16 mouse cellular contexts compared by ENCODE assay signal in genomic region chr8:3711646-3712045, GRCm38 (mm10). TPM values are rescaled to one million over a fixed set of nuclear protein-coding genes. Genes with fewer than 3 reads are reported as not detected.
DNase-seq lines count a peak whose midpoint lies in the region; ATAC-seq and TF ChIP-seq lines count a peak whose summit lies in the region.
"Had no signal": no experiment of that assay in that cellular context is flagged by ENCODE, and none has a peak within 500 bp of the region (broad histone marks: within the 10 kb centered on the region; RNA-seq: fewer than 3 reads in every experiment).

No protein-coding gene starts in this region.

- peak; percentile 84 to 88 for TF ChIP-seq EP300 in MEL (IDR thresholded peaks at IDR 0.05; ENCODE audit: low read depth in 1 of 2, low read length in 2 of 2)
- TF ChIP-seq EP300 in liver, embryonic 14.5 days (IDR thresholded peaks at IDR 0.05; ENCODE audit: low read depth) = no peak

- TF ChIP-seq POLR2A in kidney, adult 2 months (IDR thresholded peaks at IDR 0.05; ENCODE audit: low read depth, low read length) = no peak
- no peak for TF ChIP-seq POLR2A in MEL (IDR thresholded peaks at IDR 0.05; ENCODE audit: control insufficient read depth in 1 of 2, insufficient read depth in 1 of 2, low read depth in 1 of 2, low read length in 2 of 2, poor library complexity in 1 of 2)

- DNase-seq in kidney, adult 2 months = peak; percentile 7
- DNase-seq in kidney, postnatal 36 days = no peak
- peak; percentile 95 for DNase-seq in 416B (ENCODE audit: low read depth)
- DNase-seq in MEL (ENCODE audit: low read depth, low spot score) = peak; percentile 77
- DNase-seq in liver, embryonic 14.5 days (ENCODE audit: low read depth in 3 of 3, low spot score in 3 of 3) = no peak
- DNase-seq in adrenal gland, postnatal 4 days (ENCODE audit: low spot score in 2 of 2) = no peak
- no peak for DNase-seq in layer of hippocampus, postnatal 10 days (ENCODE audit: low spot score in 2 of 2)
- DNase-seq in layer of hippocampus, postnatal 36 days = no peak
- DNase-seq: right cerebral cortex, adult 18-20 months had no signal

- TF ChIP-seq CTCF in kidney, adult 2 months (conservative IDR thresholded peaks at IDR 0.05; ENCODE audit: insufficient read depth, insufficient read length, low read depth, low read length) = no peak
- TF ChIP-seq CTCF in MEL (IDR thresholded peaks at IDR 0.05 in 2 of 3, conservative IDR thresholded peaks at IDR 0.05 in 1 of 3; ENCODE audit: control insufficient read depth in 1 of 3, insufficient read depth in 1 of 3, low read depth in 2 of 3, low read length in 3 of 3, poor library complexity in 1 of 3, severe bottlenecking in 1 of 3) = no peak
- TF ChIP-seq CTCF in liver, embryonic 14.5 days (IDR thresholded peaks at IDR 0.05; ENCODE audit: low read depth) = no peak

- 38% methylated on average over 2 of the region's 2 CpGs for WGBS in kidney, adult 2 months
- WGBS in liver, embryonic 14.5 days (ENCODE audit: insufficient replicate concordance) = 4% methylated on average over 2 of the region's 2 CpGs

- no peak overlapping the region for H3K4me3 ChIP-seq in kidney, adult 2 months (ENCODE audit: insufficient read depth, low read depth, low read length)
- no peak overlapping the region for H3K4me3 ChIP-seq in MEL (ENCODE audit: control insufficient read depth in 1 of 2, insufficient read depth in 1 of 2, low read depth in 2 of 2, low read length in 2 of 2)
- no peak overlapping the region for H3K4me3 ChIP-seq in liver, embryonic 14.5 days (ENCODE audit: insufficient read depth in 1 of 2, low read depth in 2 of 2, low read length in 2 of 2)
- H3K4me3 ChIP-seq: hindbrain, embryonic 10.5 days; limb, embryonic 12.5 days; neural tube, embryonic 12.5 days had no signal

- ATAC-seq in liver, embryonic 14.5 days (ENCODE audit: insufficient read depth) = no peak; the same call in 1 of the 2 replicates
- ATAC-seq: intestine, postnatal 0 days had no signal

- H3K4me1 ChIP-seq in kidney, adult 2 months (ENCODE audit: control insufficient read depth, insufficient read depth, low read length) = no peaks in the 10 kb centered on the region
- peaks cover 3 to 14% of the 10 kb centered on the region in 2 experiments; a peak in 3 of 4 replicates for H3K4me1 ChIP-seq in MEL (ENCODE audit: control insufficient read depth in 1 of 2, insufficient read depth in 2 of 2, low read length in 2 of 2)
- H3K4me1 ChIP-seq in liver, embryonic 14.5 days (replicated peaks; ENCODE audit: control insufficient read depth in 2 of 2, insufficient read depth in 2 of 2, low read length in 1 of 2) = peaks cover 0 to 12% of the 10 kb centered on the region in 2 experiments; a peak in 2 of 4 replicates
- H3K4me1 ChIP-seq: hindbrain, embryonic 10.5 days; limb, embryonic 12.5 days; neural tube, embryonic 12.5 days had no signal

- no peak for TF ChIP-seq RAD21 in MEL (IDR thresholded peaks at IDR 0.05; ENCODE audit: low read depth, low read length)

- no peaks in the 10 kb centered on the region for H3K36me3 ChIP-seq in kidney, adult 2 months (ENCODE audit: control insufficient read depth, insufficient read depth, low read length)
- H3K36me3 ChIP-seq in MEL (ENCODE audit: control insufficient read depth in 1 of 2, insufficient read depth in 2 of 2, low read length in 2 of 2) = peaks cover 0 to 12% of the 10 kb centered on the region in 2 experiments; a peak in 2 of 4 replicates
- H3K36me3 ChIP-seq in liver, embryonic 14.5 days (replicated peaks; ENCODE audit: control insufficient read depth, insufficient read depth, low read depth) = no peaks in the 10 kb centered on the region
- H3K36me3 ChIP-seq: hindbrain, embryonic 10.5 days; limb, embryonic 12.5 days; neural tube, embryonic 12.5 days had no signal

- no peaks in the 10 kb centered on the region for H3K27me3 ChIP-seq in kidney, adult 2 months (replicated peaks; ENCODE audit: control insufficient read depth, insufficient read depth, low read length)
- no peaks in the 10 kb centered on the region; a peak in 2 of 4 replicates for H3K27me3 ChIP-seq in MEL (ENCODE audit: control insufficient read depth in 1 of 2, insufficient read depth in 2 of 2, low read length in 2 of 2)
- H3K27me3 ChIP-seq in liver, embryonic 14.5 days (ENCODE audit: control insufficient read depth, insufficient read depth, low read length) = no peaks in the 10 kb centered on the region
- H3K27me3 ChIP-seq: limb, embryonic 12.5 days; neural tube, embryonic 12.5 days had no signal

- no peak overlapping the region for H3K27ac ChIP-seq in kidney, adult 2 months (ENCODE audit: insufficient read depth, low read depth, low read length)
- peak overlapping the region; percentile 44 for H3K27ac ChIP-seq in MEL (ENCODE audit: control insufficient read depth, low read depth, low read length)
- no peak overlapping the region for H3K27ac ChIP-seq in liver, embryonic 14.5 days
- H3K27ac ChIP-seq: hindbrain, embryonic 10.5 days; limb, embryonic 12.5 days; neural tube, embryonic 12.5 days had no signal

- no peaks in the 10 kb centered on the region for H3K9me3 ChIP-seq in MEL (replicated peaks; ENCODE audit: insufficient read depth, low read length)
- H3K9me3 ChIP-seq in liver, embryonic 14.5 days (ENCODE audit: control insufficient read depth, low read length) = no peaks in the 10 kb centered on the region
- H3K9me3 ChIP-seq: hindbrain, embryonic 10.5 days; limb, embryonic 12.5 days; neural tube, embryonic 12.5 days had no signal

- no peak overlapping the region for H3K9ac ChIP-seq in MEL (ENCODE audit: control insufficient read depth, low read depth, low read length, poor library complexity, severe bottlenecking)
- no peak overlapping the region for H3K9ac ChIP-seq in liver, embryonic 14.5 days (replicated peaks)
- H3K9ac ChIP-seq: limb, embryonic 12.5 days; neural tube, embryonic 12.5 days had no signal

- peak overlapping the region; percentile 22; the same call in 1 of the 2 replicates for H3K4me2 ChIP-seq in liver, embryonic 14.5 days (ENCODE audit: low read depth)
- H3K4me2 ChIP-seq: limb, embryonic 12.5 days; midbrain, embryonic 11.5 days; neural tube, embryonic 12.5 days had no signal

- no peaks in the 10 kb centered on the region for H3K79me2 ChIP-seq in MEL (ENCODE audit: control insufficient read depth, insufficient read depth, low read length, poor library complexity)

TF ChIP-seq in MEL, 35 proteins besides CTCF, POLR2A, EP300 and RAD21 (continues in another document):
- TF ChIP-seq TCF12 (IDR thresholded peaks at IDR 0.05; ENCODE audit: low read depth, low read length) (peak; percentile 83), GATA1 (IDR thresholded peaks at IDR 0.05; ENCODE audit: low read depth, low read length) (peak; percentile 78)

RNA-seq across cellular contexts. Expression of gene Clec4g, which starts 8.8 kb away (rescaled TPM):
- polyA plus RNA-seq in kidney, adult 2 months (2012; rRNA removed) = 0.50 TPM in 1 of 2 replicates, not detected in the other
- not detected in 2 replicates for total RNA-seq in MEL (2012; rRNA removed)
- not detected for polyA plus RNA-seq in MEL (2012; ENCODE audit: insufficient read depth in 1 of 2, insufficient read length in 2 of 2, low read depth in 1 of 2, low replicate concordance in 2 of 2, missing spikeins in 1 of 2)
- 2.8 and 3.5 TPM in 2 replicates for polyA plus RNA-seq in liver, embryonic 14.5 days (2012; rRNA removed)
- 3.6 and 4.2 TPM in 2 replicates for polyA plus RNA-seq in liver, embryonic 14.5 days (2014; fragmentation: Nextera tagmentation; extraction: Ambion mirVana)
- 1 to 10 TPM in 1 of 2 experiments, not detected in 1; 4.1 TPM for total RNA-seq in adrenal gland, postnatal 4 days (2021)
- not detected for total RNA-seq in layer of hippocampus, postnatal 10 days (2021)
- not detected for total RNA-seq in layer of hippocampus, postnatal 36 days (2021)
- total RNA-seq: layer of hippocampus, adult 8-10 months had no signal
- polyA plus RNA-seq: hindbrain, embryonic 10.5 days; intestine, postnatal 0 days; limb, embryonic 12.5 days; midbrain, embryonic 11.5 days; neural tube, embryonic 12.5 days had no signal

RNA-seq across cellular contexts. Expression of gene Fcer2a, which starts 17.7 kb away (rescaled TPM):
- polyA plus RNA-seq in kidney, adult 2 months (2012; rRNA removed) = 0.31 and 4.5 TPM in 2 replicates
- total RNA-seq in MEL (2012; rRNA removed) = not detected in 2 replicates
- under 1 TPM in 1 of 2 experiments, not detected in 1; 0.07 TPM for polyA plus RNA-seq in MEL (2012; ENCODE audit: insufficient read depth in 1 of 2, insufficient read length in 2 of 2, low read depth in 1 of 2, low replicate concordance in 2 of 2, missing spikeins in 1 of 2)
- 0.01 TPM in 1 of 2 replicates, not detected in the other for polyA plus RNA-seq in liver, embryonic 14.5 days (2012; rRNA removed)
- 0.05 TPM in 1 of 2 replicates, not detected in the other for polyA plus RNA-seq in liver, embryonic 14.5 days (2014; fragmentation: Nextera tagmentation; extraction: Ambion mirVana)
- under 1 TPM in 1 of 2 experiments, not detected in 1; 0.14 TPM for total RNA-seq in adrenal gland, postnatal 4 days (2021)
- total RNA-seq in layer of hippocampus, postnatal 10 days (2021) = not detected
- not detected for total RNA-seq in layer of hippocampus, postnatal 36 days (2021)
- total RNA-seq: layer of hippocampus, adult 8-10 months had no signal
- polyA plus RNA-seq: intestine, postnatal 0 days; limb, embryonic 12.5 days had no signal

RNA-seq across cellular contexts. Expression of gene Trappc5, which starts 35.5 kb away (rescaled TPM):
- polyA plus RNA-seq in kidney, adult 2 months (2012; rRNA removed) = 30.5 and 30.8 TPM in 2 replicates
- 41.9 and 48.6 TPM in 2 replicates for total RNA-seq in MEL (2012; rRNA removed)
- polyA plus RNA-seq in MEL (2012; ENCODE audit: insufficient read depth in 1 of 2, insufficient read length in 2 of 2, low read depth in 1 of 2, low replicate concordance in 2 of 2, missing spikeins in 1 of 2) = 10 to 100 TPM in 1 of 2 experiments, not detected in 1; 43.0 TPM
- polyA plus RNA-seq in liver, embryonic 14.5 days (2012; rRNA removed) = 11.0 and 13.1 TPM in 2 replicates
- polyA plus RNA-seq in liver, embryonic 14.5 days (2014; fragmentation: Nextera tagmentation; extraction: Ambion mirVana) = 11.5 and 12.1 TPM in 2 replicates
- total RNA-seq in adrenal gland, postnatal 4 days (2021) = 10 to 100 TPM; 21.7 to 23.8 TPM
- 10 to 100 TPM; 31.5 to 34.4 TPM for total RNA-seq in layer of hippocampus, postnatal 10 days (2021)
- 10 to 100 TPM; 26.8 to 31.6 TPM for total RNA-seq in layer of hippocampus, postnatal 36 days (2021)

RNA-seq across cellular contexts. Expression of gene Cd209a, which starts 37.1 kb away (rescaled TPM):
- polyA plus RNA-seq in kidney, adult 2 months (2012; rRNA removed) = 0.79 and 1.1 TPM in 2 replicates
- total RNA-seq in MEL (2012; rRNA removed) = not detected in 2 replicates
- not detected for polyA plus RNA-seq in MEL (2012; ENCODE audit: insufficient read depth in 1 of 2, insufficient read length in 2 of 2, low read depth in 1 of 2, low replicate concordance in 2 of 2, missing spikeins in 1 of 2)
- 0.04 and 0.11 TPM in 2 replicates for polyA plus RNA-seq in liver, embryonic 14.5 days (2012; rRNA removed)
- 0.21 TPM in 1 of 2 replicates, not detected in the other for polyA plus RNA-seq in liver, embryonic 14.5 days (2014; fragmentation: Nextera tagmentation; extraction: Ambion mirVana)
- not detected for total RNA-seq in adrenal gland, postnatal 4 days (2021)
- total RNA-seq in layer of hippocampus, postnatal 10 days (2021) = not detected
- total RNA-seq in layer of hippocampus, postnatal 36 days (2021) = not detected
- polyA plus RNA-seq: hindbrain, embryonic 10.5 days; limb, embryonic 12.5 days; midbrain, embryonic 11.5 days; neural tube, embryonic 12.5 days; testis, adult 2 months had no signal

RNA-seq across cellular contexts. Expression of gene Fcor, which starts 39.5 kb away (rescaled TPM):
- 15.1 and 15.5 TPM in 2 replicates for polyA plus RNA-seq in kidney, adult 2 months (2012; rRNA removed)
- 0.59 TPM in 1 of 2 replicates, not detected in the other for total RNA-seq in MEL (2012; rRNA removed)
- under 1 TPM in 1 of 2 experiments, not detected in 1; 0.84 TPM for polyA plus RNA-seq in MEL (2012; ENCODE audit: insufficient read depth in 1 of 2, insufficient read length in 2 of 2, low read depth in 1 of 2, low replicate concordance in 2 of 2, missing spikeins in 1 of 2)
- polyA plus RNA-seq in liver, embryonic 14.5 days (2012; rRNA removed) = 0.90 and 1.4 TPM in 2 replicates
- 3.1 and 3.5 TPM in 2 replicates for polyA plus RNA-seq in liver, embryonic 14.5 days (2014; fragmentation: Nextera tagmentation; extraction: Ambion mirVana)
- 10 to 100 TPM; 14.8 to 14.9 TPM for total RNA-seq in adrenal gland, postnatal 4 days (2021)
- 10 to 100 TPM; 23.0 to 24.6 TPM for total RNA-seq in layer of hippocampus, postnatal 10 days (2021)
- 10 to 100 TPM; 18.8 to 26.5 TPM for total RNA-seq in layer of hippocampus, postnatal 36 days (2021)

Comparison
In these comparisons a context has a peak if more than half of its experiments do, and no peak if none do; other contexts are left out.
1. DNase-seq: peak in kidney, adult 2 months (single experiment), 416B (single experiment) and MEL (single experiment); none in kidney, postnatal 36 days (0 of 2), liver, embryonic 14.5 days (0 of 3), adrenal gland, postnatal 4 days (0 of 2), layer of hippocampus, postnatal 10 days (0 of 2) and layer of hippocampus, postnatal 36 days (0 of 2).